9 mouse cellular contexts compared by ENCODE assay signal in the genomic region with DNA sequence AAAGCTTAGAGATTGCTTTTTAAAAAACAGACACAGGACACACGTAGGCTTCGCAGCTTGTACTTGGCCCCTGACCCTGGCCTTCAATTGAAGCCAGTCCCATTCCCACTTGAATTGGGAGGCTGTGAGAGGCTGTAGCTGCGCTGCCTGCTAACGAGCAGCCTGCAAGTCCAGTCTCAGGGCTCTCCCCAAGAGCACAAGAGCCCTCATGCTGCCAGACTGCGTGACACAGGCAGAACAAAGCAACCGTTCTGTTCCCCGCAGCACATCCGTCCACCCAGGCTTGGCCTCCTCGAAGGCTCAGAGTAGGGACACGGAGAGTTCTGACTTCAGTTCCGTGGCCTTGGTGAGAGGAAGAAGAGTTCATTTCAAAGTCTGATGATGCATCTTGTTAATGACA.
DNase-seq lines count a peak whose midpoint lies in the region; ATAC-seq and TF ChIP-seq lines count a peak whose summit lies in the region.
"Had no signal": no experiment of that assay in that cellular context is flagged by ENCODE, and none has a peak within 500 bp of the region (broad histone marks: within the 10 kb centered on the region; RNA-seq: fewer than 3 reads in every experiment).

No protein-coding gene starts in this region.

- peaks cover 12% of the 10 kb centered on the region; the same call in 1 of the 2 replicates for H3K4me1 ChIP-seq in lung, embryonic 14.5 days (ENCODE audit: insufficient read depth)
- H3K4me1 ChIP-seq in hindbrain, embryonic 15.5 days (replicated peaks): peaks cover 20% of the 10 kb centered on the region
- H3K4me1 ChIP-seq in neural tube, embryonic 13.5 days (replicated peaks): peaks cover 29% of the 10 kb centered on the region
- H3K4me1 ChIP-seq in cerebellum, adult 2 months (ENCODE audit: control insufficient read depth, insufficient read depth, low read length): peaks cover 14% of the 10 kb centered on the region

- DNase-seq in frontal cortex, postnatal 25 days (ENCODE audit: low spot score in 2 of 2): no peak
- peak; percentile 61 for DNase-seq in lung, embryonic 14.5 days
- no peak for DNase-seq in lung, postnatal 10 days
- DNase-seq in cerebellum, adult 2 months: no peak

- ATAC-seq in frontal cortex, adult (ENCODE audit: low TSS enrichment): peak; percentile 47
- peak; percentile 42; the same call in 1 of the 2 replicates for ATAC-seq in lung, embryonic 14.5 days (ENCODE audit: insufficient read depth)
- ATAC-seq in hindbrain, embryonic 15.5 days (ENCODE audit: low FRiP score, low read depth): peak; percentile 42; the same call in 1 of the 2 replicates
- 0 out of 2 replicates have a peak, but pooled peaks have one; percentile 40 for ATAC-seq in neural tube, embryonic 13.5 days (ENCODE audit: low read depth)
- no peak for ATAC-seq in erythroblast, adult 5-6 weeks (replicated peaks; ENCODE audit: low FRiP score, poor library complexity, severe bottlenecking)

- 23% methylated on average over 11 of the region's 11 CpGs for WGBS in lung, embryonic 14.5 days
- 17% methylated on average over 11 of the region's 11 CpGs for WGBS in hindbrain, embryonic 15.5 days
- 15% methylated on average over 11 of the region's 11 CpGs for WGBS in neural tube, embryonic 13.5 days
- WGBS in cerebellum, adult 2 months: 47% methylated on average over 11 of the region's 11 CpGs

- H3K4me2 ChIP-seq in lung, embryonic 14.5 days: no peak overlapping the region
- H3K4me2 ChIP-seq in hindbrain, embryonic 15.5 days: no peak overlapping the region
- no peak overlapping the region for H3K4me2 ChIP-seq in neural tube, embryonic 13.5 days

- H3K9ac ChIP-seq in lung, embryonic 14.5 days: no peak overlapping the region
- H3K9ac ChIP-seq in hindbrain, embryonic 15.5 days: no peak overlapping the region
- H3K9ac ChIP-seq in neural tube, embryonic 13.5 days: peak overlapping the region; percentile 22; the same call in 1 of the 2 replicates

- H3K27me3 ChIP-seq in lung, embryonic 14.5 days (ENCODE audit: insufficient read depth, low read length): no peaks in the 10 kb centered on the region
- H3K27me3 ChIP-seq in hindbrain, embryonic 15.5 days: no peaks in the 10 kb centered on the region
- H3K27me3 ChIP-seq in neural tube, embryonic 13.5 days: no peaks in the 10 kb centered on the region; the same call in 1 of the 2 replicates
- H3K27me3 ChIP-seq in cerebellum, adult 2 months (ENCODE audit: control insufficient read depth, insufficient read depth, low read length): no peaks in the 10 kb centered on the region

- no peak for TF ChIP-seq POLR2A in cerebellum, adult 2 months (IDR thresholded peaks at IDR 0.05; ENCODE audit: borderline replicate concordance, insufficient read depth, low read length)

- TF ChIP-seq CTCF in lung, embryonic 14.5 days (IDR thresholded peaks at IDR 0.05; ENCODE audit: low read depth): no peak
- no peak for TF ChIP-seq CTCF in cerebellum, adult 2 months (IDR thresholded peaks at IDR 0.05; ENCODE audit: borderline replicate concordance, insufficient read depth, low read depth, low read length)

- 0 out of 2 replicates have a peak, but pooled peaks cover 7% of the 10 kb centered on the region for H3K36me3 ChIP-seq in lung, embryonic 14.5 days (ENCODE audit: insufficient read depth)
- peaks cover 7% of the 10 kb centered on the region; the same call in 1 of the 2 replicates for H3K36me3 ChIP-seq in hindbrain, embryonic 15.5 days
- H3K36me3 ChIP-seq in neural tube, embryonic 13.5 days: peaks cover 12% of the 10 kb centered on the region; the same call in 1 of the 2 replicates

- peak overlapping the region; percentile 51; the same call in 1 of the 2 replicates for H3K27ac ChIP-seq in lung, embryonic 14.5 days (ENCODE audit: low read depth)
- H3K27ac ChIP-seq in hindbrain, embryonic 15.5 days (replicated peaks): no peak overlapping the region
- H3K27ac ChIP-seq in neural tube, embryonic 13.5 days (replicated peaks): 0 out of 2 replicates have a peak overlapping the region, but pooled peaks have one; percentile 18
- H3K27ac ChIP-seq in cerebellum, adult 2 months (ENCODE audit: insufficient read depth, low read length): no peak overlapping the region

- H3K4me3 ChIP-seq in lung, embryonic 14.5 days (ENCODE audit: low read depth, low read length): no peak overlapping the region
- H3K4me3 ChIP-seq in hindbrain, embryonic 15.5 days: no peak overlapping the region
- H3K4me3 ChIP-seq in neural tube, embryonic 13.5 days: no peak overlapping the region
- H3K4me3 ChIP-seq in cerebellum, adult 2 months (replicated peaks; ENCODE audit: insufficient read depth, low read depth, low read length): no peak overlapping the region

- H3K9me3 ChIP-seq in lung, embryonic 14.5 days (ENCODE audit: low read depth, low read length): no peaks in the 10 kb centered on the region
- H3K9me3 ChIP-seq in hindbrain, embryonic 15.5 days: no peaks in the 10 kb centered on the region
- no peaks in the 10 kb centered on the region for H3K9me3 ChIP-seq in neural tube, embryonic 13.5 days
- H3K9me3 ChIP-seq: megakaryocyte, embryonic 14.5 days had no signal

Comparison
In these comparisons a context has a peak if more than half of its experiments do, and no peak if none do; other contexts are left out.
1. H3K27ac ChIP-seq: peak in lung, embryonic 14.5 days (single experiment) and neural tube, embryonic 13.5 days (single experiment); none in hindbrain, embryonic 15.5 days (single experiment) and cerebellum, adult 2 months (single experiment).